Mouse (Mus musculus) lung, postnatal 4 days (tissue): ENCODE results near the gene Pnpla2.

Experiments used
- DNase-seq, 2 experiments: peaks; one replicate each; pipeline ENCODE4 v3.0.0; 2021

Gene Pnpla2

GRCm38 (mm10) chr7:141485186-141485585, 30.2 kb downstream of the Pnpla2 start:
- DNase-seq = no peak

DNA sequence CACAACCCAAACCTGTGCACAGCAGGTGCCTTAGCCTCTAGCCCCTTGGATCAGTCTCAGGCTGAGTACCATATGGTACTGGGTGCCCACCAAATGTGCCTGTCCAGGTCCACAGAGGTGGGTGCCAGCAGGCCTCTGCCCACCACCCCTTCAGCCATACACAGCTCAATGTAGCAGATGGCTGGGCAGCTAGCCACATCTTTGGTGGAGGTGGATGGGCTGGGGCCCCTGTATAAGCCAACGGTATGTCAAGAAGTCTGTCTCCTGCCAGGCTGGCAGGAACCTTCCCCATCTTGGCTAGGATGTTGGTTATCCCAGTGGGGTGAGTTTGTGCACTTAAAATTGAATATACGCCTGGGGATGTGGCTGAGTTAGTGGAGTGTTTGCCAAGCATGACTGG, 30.6 kb downstream of the Pnpla2 start:
- no peak for DNase-seq

DNA sequence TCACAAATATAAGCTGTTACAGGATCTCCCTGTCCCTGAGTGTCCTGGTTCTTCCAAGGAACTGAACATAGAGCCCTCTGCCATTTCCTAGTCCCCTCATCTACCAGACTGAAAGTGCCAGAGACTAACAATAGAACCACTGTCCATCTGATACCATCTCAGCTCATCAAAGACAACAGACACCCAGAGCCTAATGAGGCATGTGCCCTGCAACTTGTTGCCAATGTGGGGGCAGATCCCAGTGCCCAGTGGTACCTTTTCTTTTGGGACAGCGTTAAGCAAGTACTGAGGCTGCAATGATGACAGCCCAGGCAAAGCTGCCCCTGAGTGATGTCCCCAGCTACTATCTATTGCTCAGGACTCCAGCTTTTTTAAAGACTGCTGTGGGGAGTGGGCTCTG, 31.2 kb downstream of the Pnpla2 start:
- DNase-seq = no peak

DNA sequence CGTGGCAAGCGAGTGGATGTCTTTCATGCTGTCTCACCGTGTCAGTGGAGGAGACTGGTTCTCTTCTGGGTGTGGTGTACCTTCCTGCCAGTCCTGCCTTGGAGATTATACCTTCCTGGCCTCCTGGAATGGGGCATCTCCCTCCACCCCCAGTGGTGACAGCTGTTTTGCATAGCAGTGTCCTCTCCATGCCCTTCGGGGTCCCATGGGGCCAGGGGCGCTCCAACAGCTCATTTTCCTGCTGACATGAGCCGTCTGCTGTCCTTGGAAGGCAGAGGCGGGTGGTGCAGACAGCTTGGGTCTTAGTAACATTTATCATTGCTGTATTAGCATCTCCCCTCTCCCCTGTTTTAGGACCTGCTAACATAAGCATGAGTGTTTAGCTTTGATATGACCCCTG, 32.1 kb downstream of the Pnpla2 start:
- DNase-seq = no peak

DNA sequence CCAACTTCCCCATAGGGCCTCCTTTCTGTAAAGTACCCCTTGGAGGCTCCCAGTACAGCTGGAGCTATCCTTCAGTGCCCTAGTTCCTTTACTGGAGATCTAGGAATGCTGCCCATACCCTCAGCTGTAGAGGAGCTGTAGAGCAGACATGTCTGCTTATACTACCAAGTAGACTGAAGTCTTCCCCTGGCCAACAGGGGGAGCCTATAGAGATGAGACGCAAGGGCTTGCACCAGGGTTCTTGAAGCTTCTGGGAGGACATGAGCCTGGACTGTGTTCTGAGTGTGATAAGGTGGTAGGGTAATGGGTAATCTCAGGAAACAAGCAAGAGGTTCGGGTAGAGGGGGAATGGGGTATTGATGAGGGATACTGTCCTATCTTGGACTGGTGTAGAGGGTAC, 36.2 kb downstream of the Pnpla2 start:
- DNase-seq = no peak

GRCm38 (mm10) chr7:141492738-141493137, 37.7 kb downstream of the Pnpla2 start:
- DNase-seq = no peak

GRCm38 (mm10) chr7:141493729-141494128, 38.7 kb downstream of the Pnpla2 start:
- DNase-seq = no peak

DNA sequence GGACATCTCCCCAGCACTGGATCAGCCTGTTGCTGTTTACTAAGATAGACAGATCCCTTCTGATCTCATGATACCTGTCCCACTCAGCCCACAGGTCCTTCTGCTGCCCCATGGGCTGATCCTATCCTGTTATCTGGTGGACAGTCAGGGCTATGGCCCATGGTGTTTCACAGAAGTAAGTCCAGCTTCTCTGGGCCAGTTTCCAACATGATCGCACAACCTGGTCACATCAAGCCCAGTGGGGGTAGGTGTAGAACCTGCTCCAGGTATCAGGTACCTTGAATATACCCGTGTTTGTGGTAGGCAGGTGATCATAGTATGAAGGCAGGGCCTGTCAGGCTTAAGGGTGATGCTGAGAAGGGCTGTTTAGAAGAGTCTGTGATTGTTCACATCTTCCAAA, 40.4 kb downstream of the Pnpla2 start:
- no peak for DNase-seq

DNA sequence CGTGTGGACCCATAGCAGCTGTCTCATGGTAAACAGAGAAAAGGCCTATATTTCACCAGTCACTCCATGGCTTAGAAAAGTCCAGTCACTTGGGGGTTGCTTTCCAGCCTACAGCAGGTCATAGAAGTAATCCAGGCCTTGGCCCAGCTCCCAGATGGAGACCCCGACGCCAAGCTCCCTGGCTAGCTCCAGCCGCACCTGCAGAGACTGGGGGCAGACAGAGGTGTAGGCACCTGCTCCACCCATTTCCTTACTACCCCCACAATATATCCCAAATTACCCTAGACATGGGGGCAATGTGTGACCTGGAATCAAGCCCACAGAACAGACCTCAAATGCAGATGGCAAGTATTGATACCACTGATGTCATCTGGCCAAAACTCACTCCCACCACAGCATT, 40.9 kb downstream of the Pnpla2 start:
- no peak for DNase-seq

- no peak for DNase-seq
Measured at GRCm38 (mm10) chr7:141497600-141497999, 42.6 kb downstream of the Pnpla2 start.

DNA sequence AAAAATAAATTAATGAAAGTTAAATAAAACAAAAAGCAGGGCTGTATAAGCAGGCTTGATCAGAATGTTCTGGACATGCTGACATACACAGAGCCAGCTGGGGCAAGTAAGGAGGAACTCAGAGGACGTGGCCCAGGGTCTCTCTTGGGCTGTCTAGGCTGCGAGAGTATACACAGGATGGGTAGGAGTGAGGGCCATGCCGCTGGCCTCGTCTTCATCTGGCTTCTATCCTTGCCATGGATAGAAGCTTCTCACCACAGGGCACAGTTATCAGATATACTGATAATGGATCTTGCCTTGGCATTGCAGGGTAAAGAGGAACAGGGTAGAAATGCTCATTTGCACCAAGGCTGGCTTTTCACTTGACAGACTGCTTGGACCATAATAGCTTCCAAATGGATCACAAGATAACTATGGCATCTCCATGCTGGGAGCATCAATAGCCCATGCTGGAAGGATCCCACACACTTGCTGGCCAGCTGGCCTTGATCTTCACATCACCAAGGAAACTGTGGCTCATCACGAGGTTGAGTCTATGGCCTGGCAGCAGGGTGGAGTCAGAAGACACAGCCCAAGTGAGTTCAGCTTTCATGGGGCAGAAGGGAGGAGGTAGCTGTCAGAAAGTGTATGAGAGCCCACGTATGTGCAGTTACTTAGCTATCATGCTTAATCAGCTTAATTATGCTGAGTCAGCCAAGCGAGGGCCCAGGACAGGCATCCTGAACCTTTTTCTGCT, 47.0 kb downstream of the Pnpla2 start:
- no peak for DNase-seq

DNA sequence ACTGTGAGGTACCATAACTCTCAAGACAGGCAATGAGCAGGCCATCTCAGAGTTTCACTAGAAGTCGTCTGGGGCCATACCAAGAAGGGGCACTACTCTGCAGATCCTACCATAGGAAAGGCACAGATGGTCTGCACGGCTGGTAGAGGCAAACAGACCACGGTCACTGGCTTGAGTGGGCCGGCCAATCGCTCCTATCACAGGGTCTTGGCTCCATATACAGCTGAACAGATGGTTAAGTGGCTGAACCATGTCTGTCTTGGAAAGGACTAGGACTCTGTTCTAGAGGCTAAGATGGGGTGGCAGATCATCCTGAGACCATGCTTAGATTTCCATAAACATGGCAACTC, 47.5 kb downstream of the Pnpla2 start:
- no peak for DNase-seq

GRCm38 (mm10) chr7:141506278-141506677, 51.3 kb downstream of the Pnpla2 start:
- DNase-seq = no peak

DNA sequence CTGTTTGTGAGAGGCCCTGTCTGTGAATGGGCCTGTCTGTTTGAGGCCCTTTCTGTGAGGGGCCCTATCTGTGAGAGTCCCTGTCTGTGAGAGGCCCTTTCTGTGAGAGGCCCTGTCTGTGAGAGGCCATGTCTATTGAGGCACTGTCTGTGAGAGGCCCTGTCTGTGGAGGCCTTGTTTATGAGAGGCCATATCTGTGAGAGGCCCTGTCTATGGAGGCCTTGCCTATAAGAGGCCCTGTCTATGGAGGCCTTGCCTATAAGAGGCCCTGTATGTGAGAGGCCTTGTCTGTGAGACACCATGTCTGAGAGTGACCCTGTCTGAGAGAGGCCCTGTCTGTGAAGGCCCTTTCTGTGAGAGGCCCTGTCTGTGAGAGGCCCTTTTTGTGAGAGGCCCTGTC, 53.2 kb downstream of the Pnpla2 start:
- no peak for DNase-seq

DNA sequence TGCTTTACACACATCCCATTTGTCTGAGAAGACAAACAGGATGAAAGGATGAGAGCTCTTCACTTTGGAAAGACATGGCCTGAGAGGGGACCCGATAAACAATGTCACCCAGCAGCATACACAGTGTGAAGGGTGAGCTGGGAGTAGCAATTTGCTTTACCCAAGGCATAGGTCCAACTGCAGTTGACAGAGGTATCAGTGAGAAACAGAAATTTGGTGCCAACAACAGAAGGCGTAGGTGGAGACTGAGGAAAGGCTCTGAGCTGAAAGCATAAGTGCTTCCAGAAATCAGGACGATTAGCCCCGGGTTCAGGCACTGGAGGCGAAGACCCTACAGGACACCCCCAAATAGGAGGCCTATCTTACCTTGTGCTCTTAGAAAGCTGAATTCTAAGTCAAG, 55.2 kb downstream of the Pnpla2 start:
- no peak for DNase-seq
